Mouse (Mus musculus): ENCODE data around the gene Olfr1199. TPM values are rescaled to one million over a fixed set of nuclear protein-coding genes. Genes with fewer than 3 reads are reported as not detected.

Olfr1199 gene
- total RNA-seq (2023): not detected

GRCm38 (mm10) chr2:88760369-88760768 lies at the start of gene Olfr1199:
Gene Olfr1199, minus strand, starts transcription at chr2:88760469.

GRCm38 (mm10) chr2:88792736-88793135 lies 32.5 kb upstream of the Olfr1199 start, which contains the start of gene Olfr1201:
Gene Olfr1201, plus strand, starts transcription at chr2:88793036.

GRCm38 (mm10) chr2:88770388-88770787 lies 10.1 kb upstream of the Olfr1199 start, which contains the start of gene Olfr1200:
Gene Olfr1200, minus strand, starts transcription at chr2:88770488.

GRCm38 (mm10) chr2:88751270-88751669 lies 9.0 kb downstream of the Olfr1199 start, which contains the start of gene Olfr1198:
Gene Olfr1198, minus strand, starts transcription at chr2:88751370.

GRCm38 (mm10) chr2:88732266-88732665 lies 28.0 kb downstream of the Olfr1199 start, which contains the start of gene Olfr1197:
Gene Olfr1197, minus strand, starts transcription at chr2:88732366.

GRCm38 (mm10) chr2:88704497-88704896 lies 55.8 kb downstream of the Olfr1199 start, which contains the start of gene Olfr1196:
Gene Olfr1196, minus strand, starts transcription at chr2:88704597.

Other genes starting within 250 kb of the Olfr1199 start
- not detected for gene Olfr1186, start 241.9 kb downstream of the Olfr1199 start, total RNA-seq (2023)
- gene Olfr1188, start 203.5 kb downstream of the Olfr1199 start, total RNA-seq (2023): not detected
- not detected for gene Olfr1189, start 174.0 kb downstream of the Olfr1199 start, total RNA-seq (2023)
- under 1 TPM in 1 of 2 experiments, not detected in 1; 0.12 TPM for gene Olfr1191-ps1, start 119.9 kb downstream of the Olfr1199 start, total RNA-seq (2023)
- not detected for gene Olfr1192-ps1, start 112.0 kb downstream of the Olfr1199 start, total RNA-seq (2023)
- not detected for gene Olfr1193, start 84.8 kb downstream of the Olfr1199 start, total RNA-seq (2023)
- gene Olfr1195, start 71.3 kb downstream of the Olfr1199 start, total RNA-seq (2023): not detected
- gene Olfr1196, start 55.9 kb downstream of the Olfr1199 start, total RNA-seq (2023): not detected
- gene Olfr1197, start 28.1 kb downstream of the Olfr1199 start, total RNA-seq (2023): not detected
- not detected for gene Olfr1198, start 9.1 kb downstream of the Olfr1199 start, total RNA-seq (2023)
- not detected for gene Olfr1200, start 10.0 kb upstream of the Olfr1199 start, total RNA-seq (2023)
- not detected for gene Olfr1201, start 32.6 kb upstream of the Olfr1199 start, total RNA-seq (2023)
- gene Olfr1202, start 54.0 kb upstream of the Olfr1199 start, total RNA-seq (2023): not detected
- not detected for gene Olfr1205, start 69.3 kb upstream of the Olfr1199 start, total RNA-seq (2023)
- gene Olfr1204, start 88.8 kb upstream of the Olfr1199 start, total RNA-seq (2023): not detected
- not detected for gene Olfr1206, start 102.8 kb upstream of the Olfr1199 start, total RNA-seq (2023)
- not detected for gene Olfr1208, start 141.8 kb upstream of the Olfr1199 start, total RNA-seq (2023)
- gene Olfr1209, start 154.7 kb upstream of the Olfr1199 start, total RNA-seq (2023): not detected
- not detected for gene Olfr1211, start 177.6 kb upstream of the Olfr1199 start, total RNA-seq (2023)
- gene Olfr1212, start 193.5 kb upstream of the Olfr1199 start, total RNA-seq (2023): not detected
- not detected for gene Gm13762, start 219.8 kb upstream of the Olfr1199 start, total RNA-seq (2023)
- not detected for gene Olfr1214, start 232.2 kb upstream of the Olfr1199 start, total RNA-seq (2023)
- gene Olfr1215, start 246.5 kb upstream of the Olfr1199 start, total RNA-seq (2023): not detected